Mouse (Mus musculus) kidney, postnatal 25 days (tissue): ENCODE data around the gene Tmem198.

Source experiments
- DNase-seq, 2 experiments: peaks; one replicate each; pipeline ENCODE4 v3.0.0; 2021; ENCODE audit warnings: mixed read lengths in 2 of 2

Tmem198 gene

GRCm38 (mm10) chr1:75519576-75519975 lies 40.2 kb downstream of the Tmem198 start:
- DNase-seq = no peak

DNA sequence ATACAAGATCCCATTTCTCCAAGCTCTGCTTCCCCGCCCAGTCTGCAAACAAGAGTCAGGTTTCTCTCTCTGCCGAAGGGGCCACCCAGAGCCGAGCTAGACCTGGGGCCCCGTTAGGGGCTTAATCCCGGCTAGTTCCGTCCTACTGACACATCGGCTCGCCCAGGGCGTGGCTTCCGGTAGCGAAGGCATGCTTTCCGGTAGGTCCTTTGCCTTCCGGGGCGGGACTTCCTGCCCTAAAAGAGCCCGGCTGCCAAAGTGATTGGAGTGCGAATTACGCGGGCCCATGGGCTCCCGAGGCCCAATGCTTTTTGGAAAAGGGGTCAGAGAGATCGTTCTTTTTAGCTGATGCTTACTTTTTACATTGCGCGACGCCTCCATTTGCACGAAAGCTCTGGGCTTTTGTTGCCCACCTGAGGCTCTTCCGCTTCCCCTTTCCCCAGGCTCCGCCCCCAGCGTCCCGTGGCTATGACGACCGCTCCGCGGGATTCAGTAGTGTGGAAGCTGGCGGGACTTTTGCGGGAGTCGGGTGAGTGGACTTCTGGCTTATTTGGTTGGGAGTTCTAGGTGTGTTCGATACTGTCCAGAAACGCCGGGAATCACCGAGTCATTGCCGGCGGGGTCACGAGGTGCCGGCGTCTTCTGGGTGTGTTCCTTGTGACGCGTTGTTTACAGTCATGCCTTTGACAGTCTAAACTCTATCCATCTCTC lies 42.1 kb downstream of the Tmem198 start, which contains the start of gene Stk11ip:
TSS of gene Stk11ip (plus strand) at position 209 of the 711 bp plus-strand sequence.
- peak; percentile 95 to 96 for DNase-seq

GRCm38 (mm10) chr1:75524679-75525078 lies 45.3 kb downstream of the Tmem198 start:
- DNase-seq = no peak

- DNase-seq = no peak
Measured at GRCm38 (mm10) chr1:75530546-75530945, 51.2 kb downstream of the Tmem198 start.

DNA sequence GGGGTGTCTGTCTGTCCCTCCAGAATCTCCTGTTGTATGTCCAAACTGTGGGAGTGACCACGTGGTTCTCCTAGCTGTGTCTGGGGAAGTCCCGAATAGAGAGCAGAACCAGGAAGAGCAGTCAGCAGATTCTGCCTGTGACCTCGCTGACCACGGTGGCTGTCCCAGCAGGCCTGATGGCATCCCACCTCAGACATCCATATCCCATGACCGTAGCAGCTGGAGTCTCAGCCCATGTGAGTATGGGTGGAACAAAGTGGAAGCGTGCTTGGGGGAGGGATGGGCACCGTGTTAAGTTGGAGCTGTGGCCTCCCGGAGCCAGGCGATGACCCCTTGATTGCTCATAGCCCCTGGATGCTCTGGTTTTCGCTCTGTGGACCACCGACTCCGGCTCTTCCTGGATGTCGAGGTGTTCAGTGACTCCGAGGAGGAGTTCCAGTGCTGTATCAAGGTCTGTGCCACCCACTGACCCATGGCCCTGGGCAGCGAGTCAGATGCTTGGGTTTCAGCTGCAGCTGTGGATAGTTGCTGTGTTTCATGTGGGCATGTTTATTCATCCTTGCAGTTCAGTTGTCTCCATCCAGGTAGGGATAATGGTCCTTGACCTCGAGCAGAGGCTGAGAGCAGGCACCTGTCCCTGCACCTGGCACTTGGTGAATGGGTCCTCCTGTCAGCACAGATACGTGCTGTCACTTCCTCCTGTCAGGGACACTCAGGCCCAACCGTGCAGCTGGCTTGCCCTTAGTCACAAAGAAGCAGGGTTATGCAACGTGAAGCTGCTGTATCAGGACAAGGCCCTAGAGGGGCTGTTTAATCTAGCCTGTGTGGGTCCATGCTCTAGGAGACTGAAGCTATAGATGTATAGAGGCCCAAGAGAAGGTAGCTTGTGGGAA lies 53.2 kb downstream of the Tmem198 start:
- no peak for DNase-seq

DNA sequence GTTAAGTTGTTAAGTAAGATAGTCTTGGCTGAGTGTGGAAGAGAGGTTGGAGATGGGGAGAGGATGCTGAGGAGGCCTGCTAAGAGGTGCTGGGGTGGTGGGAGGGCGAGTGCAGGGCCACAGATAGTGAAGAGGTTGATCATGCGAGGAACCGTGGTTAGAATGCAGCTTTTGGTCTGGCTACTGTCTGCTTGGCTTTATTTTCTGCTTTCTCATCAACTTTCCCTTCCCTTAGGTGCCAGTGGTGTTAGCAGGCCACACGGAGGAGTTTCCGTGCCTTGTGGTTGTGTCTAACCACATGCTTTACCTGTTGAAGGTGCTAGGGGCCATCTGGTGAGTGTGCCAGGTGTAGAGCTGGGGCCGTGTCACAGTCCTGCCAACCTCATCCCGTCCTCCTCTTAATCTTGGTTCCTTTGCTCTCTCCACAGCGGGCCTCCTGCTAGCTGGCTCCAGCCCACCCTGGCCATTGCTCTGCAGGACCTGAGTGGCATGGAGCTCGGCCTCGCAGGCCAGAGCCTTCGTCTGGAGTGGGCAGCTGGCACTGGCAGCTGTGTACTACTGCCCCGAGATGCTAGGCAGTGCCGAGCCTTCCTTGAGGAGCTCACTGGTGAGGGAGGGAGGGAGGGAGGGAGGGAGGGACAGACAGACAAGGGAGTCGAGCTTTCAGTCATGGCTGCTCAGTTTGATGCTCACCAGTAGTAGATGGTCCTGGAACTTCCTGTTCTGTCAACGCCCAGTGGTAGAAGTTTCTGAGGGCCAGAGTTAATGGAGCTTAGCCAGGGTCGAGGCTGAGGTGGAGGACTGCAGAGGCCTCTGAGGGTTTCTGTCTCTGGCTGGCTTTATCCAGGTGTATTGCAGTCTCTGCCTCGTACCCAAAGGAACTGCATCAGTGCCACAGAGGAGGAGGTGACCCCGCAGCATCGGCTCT lies 54.3 kb downstream of the Tmem198 start:
- DNase-seq = no peak
